In the genomic region with DNA sequence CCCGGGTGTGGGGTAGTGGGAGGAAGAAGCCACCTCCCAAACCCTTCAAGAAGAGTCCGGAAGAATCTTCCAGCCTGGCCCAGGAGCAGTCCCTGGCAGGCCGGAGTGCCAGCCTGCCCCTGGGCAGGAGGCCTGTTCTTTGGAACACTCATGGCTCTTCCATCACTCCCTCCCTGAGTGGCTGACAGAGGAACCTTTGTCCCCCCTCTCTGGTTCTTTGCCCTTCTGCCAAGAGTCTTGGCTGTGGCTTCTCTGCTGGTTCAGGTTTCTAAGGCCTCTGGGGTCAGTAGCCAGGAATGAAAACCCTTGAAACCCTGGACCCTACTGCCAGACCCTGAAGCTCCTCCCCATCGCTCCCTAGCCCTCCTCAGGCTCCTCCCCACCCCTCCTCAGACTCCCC, we compare ENCODE assay signal across 13 mouse cellular contexts. TPM values are rescaled to one million over a fixed set of nuclear protein-coding genes. Genes with fewer than 3 reads are reported as not detected.
DNase-seq lines count a peak whose midpoint lies in the region; ATAC-seq and TF ChIP-seq lines count a peak whose summit lies in the region.
"Had no signal": no experiment of that assay in that cellular context is flagged by ENCODE, and none has a peak within 500 bp of the region (broad histone marks: within the 10 kb centered on the region; RNA-seq: fewer than 3 reads in every experiment).

No protein-coding gene starts in this region.

- no peak for TF ChIP-seq CTCF in forebrain, postnatal 0 days (IDR thresholded peaks at IDR 0.05; ENCODE audit: low read depth)

- no peaks in the 10 kb centered on the region for H3K36me3 ChIP-seq in forebrain, postnatal 0 days (ENCODE audit: insufficient read depth)
- H3K36me3 ChIP-seq in forebrain, embryonic 12.5 days (replicated peaks): no peaks in the 10 kb centered on the region
- no peaks in the 10 kb centered on the region for H3K36me3 ChIP-seq in neural tube, embryonic 14.5 days (ENCODE audit: control insufficient read depth, insufficient read depth, low read length)
- H3K36me3 ChIP-seq: G1E; heart, embryonic 13.5 days had no signal

- H3K27me3 ChIP-seq in forebrain, postnatal 0 days (ENCODE audit: insufficient read depth, low read length): no peaks in the 10 kb centered on the region
- no peaks in the 10 kb centered on the region for H3K27me3 ChIP-seq in forebrain, embryonic 12.5 days
- no peaks in the 10 kb centered on the region for H3K27me3 ChIP-seq in neural tube, embryonic 14.5 days (ENCODE audit: control insufficient read depth, insufficient read depth, low read length)

- H3K9ac ChIP-seq in forebrain, postnatal 0 days: no peak overlapping the region
- H3K9ac ChIP-seq in forebrain, embryonic 12.5 days: no peak overlapping the region
- H3K9ac ChIP-seq in neural tube, embryonic 14.5 days (replicated peaks; ENCODE audit: low read depth, low read length): no peak overlapping the region
- H3K9ac ChIP-seq: heart, embryonic 13.5 days had no signal

- H3K4me1 ChIP-seq in forebrain, postnatal 0 days (ENCODE audit: insufficient read depth): 0 out of 2 replicates have a peak, but pooled peaks cover 3% of the 10 kb centered on the region
- peaks cover 5% of the 10 kb centered on the region; the same call in 1 of the 2 replicates for H3K4me1 ChIP-seq in forebrain, embryonic 12.5 days
- H3K4me1 ChIP-seq in neural tube, embryonic 14.5 days (ENCODE audit: control insufficient read depth, insufficient read depth, low read length): no peaks in the 10 kb centered on the region

- no peaks in the 10 kb centered on the region for H3K9me3 ChIP-seq in forebrain, postnatal 0 days (ENCODE audit: low read length)
- no peaks in the 10 kb centered on the region for H3K9me3 ChIP-seq in forebrain, embryonic 12.5 days
- no peaks in the 10 kb centered on the region for H3K9me3 ChIP-seq in neural tube, embryonic 14.5 days (ENCODE audit: control insufficient read depth, low read length)
- H3K9me3 ChIP-seq: heart, embryonic 13.5 days; megakaryocyte, embryonic 14.5 days had no signal

- H3K4me3 ChIP-seq in forebrain, postnatal 0 days (ENCODE audit: low read depth, low read length): no peak overlapping the region
- no peak overlapping the region for H3K4me3 ChIP-seq in forebrain, embryonic 12.5 days (replicated peaks)
- no peak overlapping the region for H3K4me3 ChIP-seq in neural tube, embryonic 14.5 days (ENCODE audit: low read depth, low read length)
- H3K4me3 ChIP-seq: heart, embryonic 13.5 days; megakaryocyte, embryonic 14.5 days had no signal

- H3K27ac ChIP-seq in forebrain, postnatal 0 days (ENCODE audit: low read depth, low read length): no peak overlapping the region
- no peak overlapping the region for H3K27ac ChIP-seq in forebrain, embryonic 12.5 days
- no peak overlapping the region for H3K27ac ChIP-seq in neural tube, embryonic 14.5 days (ENCODE audit: low read depth, low read length)
- H3K27ac ChIP-seq: heart, embryonic 13.5 days; kidney, postnatal 0 days had no signal

- H3K4me2 ChIP-seq in forebrain, postnatal 0 days (ENCODE audit: low read depth): no peak overlapping the region
- no peak overlapping the region for H3K4me2 ChIP-seq in forebrain, embryonic 12.5 days
- H3K4me2 ChIP-seq in neural tube, embryonic 14.5 days (ENCODE audit: low read depth, low read length): no peak overlapping the region
- H3K4me2 ChIP-seq: heart, embryonic 13.5 days had no signal

- DNase-seq in forebrain, postnatal 0 days: no peak
- peak; percentile 27 for DNase-seq in kidney, adult 18-20 months
- no peak for DNase-seq in kidney, postnatal 4 days
- DNase-seq in neural tube, embryonic 10.5 days (ENCODE audit: extremely low spot score, low spot score): no peak
- no peak for DNase-seq in embryo, embryonic 10.5 days (ENCODE audit: low spot score)
- DNase-seq: right cerebral cortex, adult 18-20 months had no signal

- ATAC-seq in forebrain, postnatal 0 days: peak; percentile 77
- ATAC-seq in forebrain, embryonic 12.5 days (ENCODE audit: low FRiP score): no peak
- peak; percentile 42; the same call in 1 of the 2 replicates for ATAC-seq in neural tube, embryonic 14.5 days (ENCODE audit: low read depth)

- 73% methylated on average over 4 of the region's 4 CpGs for WGBS in forebrain, postnatal 0 days
- whole genome bisulfite sequencing in forebrain, embryonic 12.5 days: 83% methylated on average over 4 of the region's 4 CpGs
- 78% methylated on average over 4 of the region's 4 CpGs for WGBS in neural tube, embryonic 14.5 days

RNA-seq across cellular contexts. Expression of a gene that starts 12.6 kb away (rescaled TPM):
- total RNA-seq in forebrain, postnatal 0 days (2014; rRNA removed): 0.92 and 2.7 TPM in 2 replicates
- 0.72 and 1.4 TPM in 2 replicates for polyA plus RNA-seq in forebrain, postnatal 0 days (2015; fragmentation: Nextera tagmentation; extraction: Ambion mirVana)
- polyA plus RNA-seq in forebrain, embryonic 12.5 days (2016; fragmentation: Nextera tagmentation; extraction: Ambion mirVana): 1.6 and 2.1 TPM in 2 replicates
- polyA plus RNA-seq in neural tube, embryonic 14.5 days (2014; fragmentation: Nextera tagmentation; extraction: Ambion mirVana): 0.80 and 2.2 TPM in 2 replicates
- total RNA-seq: hematopoietic stem cell, adult 5-6 weeks had no signal
- polyA plus RNA-seq: G1E had no signal
